Mouse (Mus musculus) liver, embryonic 14.5 days (tissue): ENCODE data around the gene Scn11a. TPM values are rescaled to one million over a fixed set of nuclear protein-coding genes. Genes with fewer than 3 reads are reported as not detected.

ENCODE experiments used
- ATAC-seq: fragments of 200-750 bp; cut with Nextera tagmentation; 2 replicates; pipeline ENCODE4 v1.8.0; 2017; ENCODE audit warnings: moderate number of reproducible peaks, mild to moderate bottlenecking, moderate library complexity; ENCODE audit not compliant: insufficient read depth
- DNase-seq, 3 experiments: peaks; one replicate each; pipeline ENCODE4 v3.0.0-alpha.2; 2012 to 2013; ENCODE audit warnings: low read depth in 3 of 3, low spot score in 3 of 3
- H3K27ac ChIP-seq: fragments of 300-500 bp; sonication (generic); 2 replicates; pipeline ENCODE4 v1.5.1; 2014; ENCODE audit warnings: moderate library complexity, mild to moderate bottlenecking, control low read depth, inconsistent platforms
- H3K27me3 ChIP-seq: fragments of 300-500 bp; sonication (generic); 2 replicates; pipeline ENCODE4 v1.6.1; 2014; ENCODE audit warnings: mild to moderate bottlenecking, low read length, moderate library complexity; ENCODE audit not compliant: control insufficient read depth, insufficient read depth
- H3K36me3 ChIP-seq: fragments of 300-500 bp; sonication (generic); replicated peaks from 2 replicates; pipeline ENCODE4 v1.6.1; 2014; ENCODE audit warnings: low read depth; ENCODE audit not compliant: control insufficient read depth, insufficient read depth
- H3K4me1 ChIP-seq, 2 experiments: fragments of 200-500 bp in 1 of 2; fragments of 300-500 bp in 1 of 2; sonication (generic) in 1 of 2; replicated peaks; 2 replicates each; pipeline ENCODE4 v1.6.1; 2012 to 2014; ENCODE audit warnings: antibody characterized with exemption in 1 of 2, inconsistent platforms in 1 of 2, low read length in 1 of 2; ENCODE audit not compliant: control insufficient read depth in 2 of 2, insufficient read depth in 2 of 2
- H3K4me2 ChIP-seq: fragments of 300-500 bp; sonication (generic); 2 replicates; pipeline ENCODE4 v1.6.1; 2014; ENCODE audit warnings: low read depth, mild to moderate bottlenecking, control low read depth, moderate library complexity
- H3K4me3 ChIP-seq, 2 experiments: fragments of 200-500 bp in 1 of 2; fragments of 300-500 bp in 1 of 2; sonication (generic) in 1 of 2; 2 replicates each; pipeline ENCODE4 v1.5.1; 2012 to 2014; ENCODE audit warnings: low read depth in 2 of 2, low read length in 2 of 2, mild to moderate bottlenecking in 2 of 2, control low read depth in 1 of 2, inconsistent platforms in 1 of 2, moderate library complexity in 1 of 2; ENCODE audit not compliant: insufficient read depth in 1 of 2
- H3K9ac ChIP-seq: fragments of 300-500 bp; sonication (generic); replicated peaks from 2 replicates; pipeline ENCODE4 v1.6.1; 2014; ENCODE audit warnings: mild to moderate bottlenecking, control low read depth, moderate library complexity
- H3K9me3 ChIP-seq: fragments of 300-500 bp; sonication (generic); 2 replicates; pipeline ENCODE4 v1.6.1; 2016; ENCODE audit warnings: low read length, mixed read lengths; ENCODE audit not compliant: control insufficient read depth
- CTCF ChIP-seq: IDR thresholded peaks from 2 replicates; pipeline ENCODE4 v1.5.1; 2016; ENCODE audit warnings: antibody characterized with exemption, low read depth, control low read depth
- EP300 ChIP-seq: IDR thresholded peaks from 2 replicates; pipeline ENCODE4 v1.6.1; 2016; ENCODE audit warnings: antibody characterized with exemption, low read depth
- WGBS: fragments of 180-500 bp; shearing (Covaris S2); extraction: QIAGEN DNeasy Blood & Tissue Kit; methylation state at CpG from one replicate; pipeline ENCODE4 v1.1.7; 2014; ENCODE audit not compliant: insufficient replicate concordance; 5-methylcytosine and 5-hydroxymethylcytosine counted together
- polyA plus RNA-seq, 2 experiments: library from polyadenylated mRNA; depleted of rRNA in 1 of 2; stranded (reverse) in 1 of 2; unstranded in 1 of 2; fragments of >200 nt; fragmentation: Nextera tagmentation in 1 of 2; extraction: Ambion mirVana in 1 of 2; gene quantifications; 2 replicates each; pipeline versions ENCODE4 v1.2.1 to v1.2.3; 2012 to 2014

Gene Scn11a
- polyA plus RNA-seq, 2 experiments, result 0.01 TPM; not detected in 1

DNA sequence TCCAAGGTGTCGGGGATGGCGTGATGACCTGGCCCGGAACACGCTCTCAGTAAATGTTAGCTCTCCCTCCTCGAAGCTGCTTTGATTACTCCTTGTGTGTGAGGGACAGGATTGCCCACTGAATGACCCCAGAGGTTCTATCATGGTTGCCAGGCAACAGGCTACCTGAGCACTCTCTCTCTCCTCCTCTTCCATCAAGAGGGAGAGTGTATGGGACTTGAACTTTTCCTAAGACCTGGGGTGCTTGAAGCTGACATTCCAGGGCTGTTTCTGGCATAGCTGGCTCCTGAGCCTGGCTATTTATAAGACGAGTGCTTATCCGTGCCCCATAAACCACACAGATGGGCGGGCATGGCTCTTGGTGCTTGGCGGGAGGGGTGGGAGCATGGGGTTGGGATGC, 76.1 kb downstream of the Scn11a start:
- ATAC-seq, result no peak
- H3K9ac ChIP-seq, result no peak overlapping the region
- WGBS, result 55% methylated on average over 9 of the region's 9 CpGs

GRCm38 (mm10) chr9:119743900-119744299, 81.4 kb downstream of the Scn11a start:
- Histone ChIP-seq H3K9ac (no peak overlapping the region), H3K4me1 (peaks cover 0 to 10% of the 10 kb centered on the region in 2 experiments; a peak in 2 of 4 replicates), H3K4me2 (no peak overlapping the region), H3K36me3 (no peaks in the 10 kb centered on the region), H3K4me3 (no peak overlapping the region), H3K9me3 (no peaks in the 10 kb centered on the region), H3K27ac (no peak overlapping the region), H3K27me3 (no peaks in the 10 kb centered on the region)
- no peak for TF ChIP-seq CTCF
- TF ChIP-seq EP300, result no peak
- WGBS, result 15% methylated on average over 4 of the region's 4 CpGs
- ATAC-seq, result no peak
- DNase-seq, result no peak

More for the DNA sequence above, 76.1 kb downstream of the Scn11a start:
- no peaks in the 10 kb centered on the region for H3K36me3 ChIP-seq
- no peak overlapping the region for H3K4me2 ChIP-seq
- no peak overlapping the region for H3K27ac ChIP-seq
- no peaks in the 10 kb centered on the region for H3K9me3 ChIP-seq
- DNase-seq, result no peak
- TF ChIP-seq CTCF, result no peak
- no peak for TF ChIP-seq EP300
- H3K4me1 ChIP-seq, result peaks cover 0 to 3% of the 10 kb centered on the region in 2 experiments; a peak in 2 of 4 replicates
- no peaks in the 10 kb centered on the region for H3K27me3 ChIP-seq
- no peak overlapping the region for H3K4me3 ChIP-seq

GRCm38 (mm10) chr9:119743312-119743711, 81.9 kb downstream of the Scn11a start:
- TF ChIP-seq CTCF, result no peak
- TF ChIP-seq EP300, result no peak
- ATAC-seq (no peak), DNase-seq (no peak)
- Histone ChIP-seq H3K27me3 (no peaks in the 10 kb centered on the region), H3K4me1 (peaks cover 0 to 10% of the 10 kb centered on the region in 2 experiments; a peak in 2 of 4 replicates), H3K9ac (no peak overlapping the region), H3K27ac (no peak overlapping the region), H3K9me3 (no peaks in the 10 kb centered on the region), H3K36me3 (no peaks in the 10 kb centered on the region), H3K4me3 (no peak overlapping the region), H3K4me2 (no peak overlapping the region)
- 46% methylated on average over 3 of the region's 3 CpGs for WGBS

- H3K27ac ChIP-seq, result no peak overlapping the region
- ATAC-seq, result no peak
- H3K4me3 ChIP-seq, result no peak overlapping the region
- 32% methylated on average over 5 of the region's 5 CpGs for WGBS
- DNase-seq, result no peak
- H3K36me3 ChIP-seq, result no peaks in the 10 kb centered on the region
- TF ChIP-seq EP300 (no peak), CTCF (no peak)
- H3K4me1 ChIP-seq, result peaks cover 0 to 10% of the 10 kb centered on the region in 2 experiments; a peak in 2 of 4 replicates
- H3K4me2 ChIP-seq, result no peak overlapping the region
- no peak overlapping the region for H3K9ac ChIP-seq
- no peaks in the 10 kb centered on the region for H3K27me3 ChIP-seq
- no peaks in the 10 kb centered on the region for H3K9me3 ChIP-seq
Observed at GRCm38 (mm10) chr9:119741101-119741786, 84.0 kb downstream of the Scn11a start.

GRCm38 (mm10) chr9:119728412-119729097, 96.7 kb downstream of the Scn11a start:
- Histone ChIP-seq H3K4me2 (peak overlapping the region; percentile 31; the same call in 1 of the 2 replicates), H3K9ac (no peak overlapping the region), H3K27ac (peak overlapping the region; percentile 43), H3K9me3 (no peaks in the 10 kb centered on the region), H3K27me3 (no peaks in the 10 kb centered on the region), H3K36me3 (no peaks in the 10 kb centered on the region), H3K4me1 (peaks cover 0 to 30% of the 10 kb centered on the region in 2 experiments; a peak in 3 of 4 replicates), H3K4me3 (no peak overlapping the region)
- TF ChIP-seq CTCF, result no peak
- TF ChIP-seq EP300, result peak; percentile 62
- DNase-seq (peak in 2 of 3 experiments; percentile 13 to 43), ATAC-seq (peak; percentile 89)
- WGBS, result 61% methylated on average over 11 of the region's 11 CpGs
